Mouse (Mus musculus) MEL (cell line): Measurements from ENCODE around the gene Axl. TPM values are rescaled to one million over a fixed set of nuclear protein-coding genes. Genes with fewer than 3 reads are reported as not detected.

ENCODE experiments used
- DNase-seq: peaks from one replicate; pipeline ENCODE4 v3.0.0; 2011; ENCODE audit warnings: low read depth, low spot score
- H3K27ac ChIP-seq: 2 replicates; pipeline ENCODE4 v1.5.1; 2012; ENCODE audit warnings: low read depth, mild to moderate bottlenecking, control low read depth, low read length, moderate library complexity; ENCODE audit not compliant: control insufficient read depth
- H3K27me3 ChIP-seq, 2 experiments: fragments of 150-350 bp in 1 of 2; sonication (generic) in 1 of 2; 2 replicates each; pipeline ENCODE4 v1.6.1; 2012; ENCODE audit warnings: low read length in 2 of 2, mild to moderate bottlenecking in 2 of 2, improper control_type of control experiment in 1 of 2, moderate library complexity in 1 of 2; ENCODE audit not compliant: insufficient read depth in 2 of 2, control insufficient read depth in 1 of 2
- H3K36me3 ChIP-seq, 2 experiments: 2 replicates each; pipeline ENCODE4 v1.6.1; 2012 to 2014; ENCODE audit warnings: low read length in 2 of 2, improper control_type of control experiment in 1 of 2, inconsistent platforms in 1 of 2, mild to moderate bottlenecking in 1 of 2; ENCODE audit not compliant: insufficient read depth in 2 of 2, control insufficient read depth in 1 of 2
- H3K4me1 ChIP-seq, 2 experiments: fragments of 150-350 bp in 1 of 2; sonication (generic) in 1 of 2; 2 replicates each; pipeline ENCODE4 v1.6.1; 2012; ENCODE audit warnings: low read length in 2 of 2, improper control_type of control experiment in 1 of 2, mild to moderate bottlenecking in 1 of 2; ENCODE audit not compliant: insufficient read depth in 2 of 2, control insufficient read depth in 1 of 2
- H3K4me3 ChIP-seq, 2 experiments: fragments of 150-350 bp in 1 of 2; sonication (generic) in 1 of 2; 2 replicates each; pipeline ENCODE4 v1.5.1; 2012; ENCODE audit warnings: low read depth in 2 of 2, low read length in 2 of 2, mild to moderate bottlenecking in 2 of 2, moderate library complexity in 2 of 2, control low read depth in 1 of 2, improper control_type of control experiment in 1 of 2; ENCODE audit not compliant: control insufficient read depth in 1 of 2, insufficient read depth in 1 of 2
- H3K79me2 ChIP-seq: 2 replicates; pipeline ENCODE4 v1.6.1; 2012; ENCODE audit warnings: mild to moderate bottlenecking, low read length, moderate library complexity; ENCODE audit not compliant: control insufficient read depth, poor library complexity, insufficient read depth
- H3K9ac ChIP-seq: 2 replicates; pipeline ENCODE4 v1.6.1; 2012; ENCODE audit warnings: low read depth, mild to moderate bottlenecking, control low read depth, low read length, moderate library complexity; ENCODE audit not compliant: control insufficient read depth, poor library complexity, severe bottlenecking
- H3K9me3 ChIP-seq: fragments of 150-350 bp; sonication (generic); replicated peaks from 2 replicates; pipeline ENCODE4 v1.6.1; 2012; ENCODE audit warnings: mild to moderate bottlenecking, low read length, improper control_type of control experiment, moderate library complexity; ENCODE audit not compliant: insufficient read depth
- BHLHE40 ChIP-seq: IDR thresholded peaks from 2 replicates; pipeline ENCODE4 v1.6.1; 2012; ENCODE audit warnings: low read depth, mild to moderate bottlenecking, inconsistent platforms, low read length, improper control_type of control experiment, borderline replicate concordance
- CHD2 ChIP-seq: IDR thresholded peaks from 2 replicates; pipeline ENCODE4 v1.6.1; 2011; ENCODE audit warnings: low read length, improper control_type of control experiment
- EP300 ChIP-seq, 2 experiments: IDR thresholded peaks; 2 replicates each; pipeline ENCODE4 v1.6.1; 2011; ENCODE audit warnings: improper control_type of control experiment in 2 of 2, low read length in 2 of 2, low read depth in 1 of 2, mild to moderate bottlenecking in 1 of 2
- ETS1 ChIP-seq: IDR thresholded peaks from 2 replicates; pipeline ENCODE4 v1.6.1; 2012; ENCODE audit warnings: low read depth, mild to moderate bottlenecking, inconsistent platforms, low read length, improper control_type of control experiment, moderate library complexity
- GABPA ChIP-seq: IDR thresholded peaks from 2 replicates; pipeline ENCODE4 v1.6.1; 2012; ENCODE audit warnings: low read depth, mild to moderate bottlenecking, inconsistent platforms, low read length, improper control_type of control experiment, moderate library complexity
- HCFC1 ChIP-seq: IDR thresholded peaks from 2 replicates; pipeline ENCODE4 v1.6.1; 2012; ENCODE audit warnings: low read depth, mild to moderate bottlenecking, inconsistent platforms, low read length, improper control_type of control experiment, moderate library complexity
- JUND ChIP-seq: IDR thresholded peaks from 2 replicates; pipeline ENCODE4 v1.6.1; 2011; ENCODE audit warnings: low read depth, mild to moderate bottlenecking, improper control_type of control experiment, low read length
- MAFK ChIP-seq: IDR thresholded peaks from 2 replicates; pipeline ENCODE4 v1.6.1; 2011; ENCODE audit warnings: low read depth, mild to moderate bottlenecking, low read length, improper control_type of control experiment, borderline replicate concordance
- MAZ ChIP-seq: IDR thresholded peaks from 2 replicates; pipeline ENCODE4 v1.6.1; 2012; ENCODE audit warnings: low read depth, mild to moderate bottlenecking, inconsistent platforms, low read length, improper control_type of control experiment
- MXI1 ChIP-seq: IDR thresholded peaks from 2 replicates; pipeline ENCODE4 v1.6.1; 2011; ENCODE audit warnings: mild to moderate bottlenecking, low read depth, low read length, improper control_type of control experiment
- MYB ChIP-seq: IDR thresholded peaks from 2 replicates; pipeline ENCODE4 v1.6.1; 2011; ENCODE audit warnings: mild to moderate bottlenecking, low read depth, low read length, improper control_type of control experiment
- NELFE ChIP-seq: IDR thresholded peaks from 2 replicates; pipeline ENCODE4 v1.6.1; 2011; ENCODE audit warnings: low read depth, low read length, improper control_type of control experiment
- POLR2A ChIP-seq, 2 experiments: IDR thresholded peaks; 2 replicates each; pipeline ENCODE4 v1.6.1; 2011 to 2012; ENCODE audit warnings: low read length in 2 of 2, mild to moderate bottlenecking in 2 of 2, control low read depth in 1 of 2, improper control_type of control experiment in 1 of 2, low read depth in 1 of 2, moderate library complexity in 1 of 2; ENCODE audit not compliant: control insufficient read depth in 1 of 2, insufficient read depth in 1 of 2, poor library complexity in 1 of 2
- POLR2AphosphoS2 ChIP-seq: IDR thresholded peaks from 2 replicates; pipeline ENCODE4 v1.6.1; 2011; ENCODE audit warnings: low read length, improper control_type of control experiment
- POLR2AphosphoS5 ChIP-seq: IDR thresholded peaks from 2 replicates; pipeline ENCODE4 v1.6.1; 2012; ENCODE audit warnings: low read depth, borderline replicate concordance, mild to moderate bottlenecking, inconsistent platforms, low read length, moderate library complexity, mixed read lengths
- RAD21 ChIP-seq: IDR thresholded peaks from 2 replicates; pipeline ENCODE4 v1.6.1; 2011; ENCODE audit warnings: mild to moderate bottlenecking, low read depth, low read length, improper control_type of control experiment
- SMC3 ChIP-seq: IDR thresholded peaks from 2 replicates; pipeline ENCODE4 v1.6.1; 2011; ENCODE audit warnings: low read depth, low read length, improper control_type of control experiment
- TAL1 ChIP-seq: IDR thresholded peaks from 2 replicates; pipeline ENCODE4 v1.6.1; 2012; ENCODE audit warnings: mild to moderate bottlenecking, inconsistent platforms, low read length, moderate library complexity, mixed read lengths
- TCF12 ChIP-seq: IDR thresholded peaks from 2 replicates; pipeline ENCODE4 v1.6.1; 2014; ENCODE audit warnings: low read depth, mild to moderate bottlenecking, inconsistent platforms, low read length, improper control_type of control experiment, moderate library complexity
- UBTF ChIP-seq: IDR thresholded peaks from 2 replicates; pipeline ENCODE4 v1.6.1; 2012; ENCODE audit warnings: low read depth, mild to moderate bottlenecking, inconsistent platforms, low read length, improper control_type of control experiment, moderate library complexity, borderline replicate concordance; ENCODE audit not compliant: insufficient read depth
- USF1 ChIP-seq: IDR thresholded peaks from 2 replicates; pipeline ENCODE4 v1.6.1; 2014; ENCODE audit warnings: low read depth, mild to moderate bottlenecking, inconsistent platforms, low read length, improper control_type of control experiment, moderate library complexity
- ZC3H11A ChIP-seq: IDR thresholded peaks from 2 replicates; pipeline ENCODE4 v1.6.1; 2012; ENCODE audit warnings: low read depth, mild to moderate bottlenecking, inconsistent platforms, low read length, improper control_type of control experiment
- ZMIZ1 ChIP-seq: IDR thresholded peaks from 2 replicates; pipeline ENCODE4 v1.6.1; 2012; ENCODE audit warnings: low read depth, mild to moderate bottlenecking, inconsistent platforms, low read length, improper control_type of control experiment, moderate library complexity
- polyA plus RNA-seq, 2 experiments: library from polyadenylated mRNA; stranded (reverse) in 1 of 2; unstranded in 1 of 2; fragments of >175 nt in 1 of 2; fragments of >200 nt in 1 of 2; gene quantifications; 2 replicates each; pipeline versions ENCODE4 v1.2.1 to v1.2.4; 2012; ENCODE audit warnings: low replicate concordance in 2 of 2, low read depth in 1 of 2; ENCODE audit not compliant: insufficient read length in 2 of 2, insufficient read depth in 1 of 2, missing spikeins in 1 of 2
- total RNA-seq: library from RNA; depleted of rRNA; stranded (reverse); fragments of 300-350 nt; gene quantifications from 2 replicates; pipeline ENCODE4 v1.2.3, GENCODE M21; 2012

Axl gene
- total and polyA plus RNA-seq, 3 experiments, result 0.19 TPM; not detected in 2

DNA sequence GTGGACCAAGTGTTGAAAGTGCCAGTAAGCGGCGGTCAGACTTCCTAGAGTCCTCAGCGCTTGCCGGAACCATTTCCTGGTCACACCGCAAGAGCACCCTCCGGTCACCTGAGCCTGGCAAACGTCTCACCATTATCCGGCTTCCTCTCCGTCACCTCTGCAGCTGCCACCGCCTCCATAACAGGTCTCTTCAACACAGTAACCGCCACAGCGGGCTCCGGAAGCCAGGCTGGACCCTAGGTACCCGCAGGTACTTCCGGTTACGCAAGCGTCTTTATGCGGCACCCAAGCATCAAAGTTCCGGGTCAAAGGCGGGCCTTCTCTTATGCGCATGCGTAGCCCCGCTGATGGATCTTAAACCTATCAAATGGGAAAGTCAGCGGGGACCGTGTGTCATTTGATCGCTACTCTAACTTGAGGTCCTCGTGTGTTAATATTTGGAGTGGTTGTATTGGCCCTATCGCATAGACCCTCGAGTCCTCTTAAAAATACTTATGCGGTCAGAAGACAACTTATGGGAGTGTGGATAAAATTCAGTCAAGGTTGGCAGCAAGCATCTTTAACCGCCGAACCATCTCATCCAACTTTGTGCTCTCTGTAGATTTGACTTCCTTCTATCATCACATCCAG, 69.6 kb downstream of the Axl start, which contains the start of gene Ccdc97 (continued):
- TF ChIP-seq ETS1 (peak; percentile 50), ZC3H11A (no peak; the same call in 1 of the 2 replicates), EP300 (IDR thresholded peaks at IDR 0.05; ENCODE audit: low read depth in 1 of 2, low read length in 2 of 2) (peak; percentile 37 to 54; a peak in 1 of 4 replicates)
- TF ChIP-seq, all 39 proteins: peak for 28

DNA sequence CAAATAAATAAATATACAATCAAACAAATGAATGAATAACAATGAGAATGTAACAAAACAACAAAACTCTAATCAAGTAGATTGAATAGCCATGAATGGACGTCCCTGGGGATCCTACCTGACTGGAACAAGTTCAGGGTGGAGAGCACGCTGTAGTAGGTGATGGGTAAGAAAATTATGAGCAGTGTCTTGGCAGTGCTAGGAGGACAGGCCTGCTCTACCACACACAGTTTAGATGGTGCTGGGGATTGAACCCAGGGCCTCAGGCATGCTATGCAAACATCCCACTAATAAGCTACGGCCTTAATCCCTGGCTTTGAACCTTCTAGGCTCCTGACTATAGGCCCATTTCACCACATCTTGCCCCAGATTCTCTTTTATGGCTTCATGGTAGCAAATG, 71.0 kb downstream of the Axl start:
- no peak for TF ChIP-seq JUND
- TF ChIP-seq CHD2, result peak; percentile 30; the same call in 1 of the 2 replicates
- TF ChIP-seq ZMIZ1, result peak; percentile 49; the same call in 1 of the 2 replicates
- peak; percentile 17; the same call in 1 of the 2 replicates for TF ChIP-seq SMC3
- TF ChIP-seq POLR2AphosphoS2, result peak; percentile 63; the same call in 1 of the 2 replicates
- TF ChIP-seq TAL1, result no peak
- peak; percentile 29; the same call in 1 of the 2 replicates for TF ChIP-seq POLR2AphosphoS5
- TF ChIP-seq MYB, result 0 out of 2 replicates have a peak, but pooled peaks have one; percentile 0
- no peak for TF ChIP-seq POLR2A (IDR thresholded peaks at IDR 0.05; ENCODE audit: control insufficient read depth in 1 of 2, insufficient read depth in 1 of 2, low read depth in 1 of 2, low read length in 2 of 2, poor library complexity in 1 of 2)
- no peak for TF ChIP-seq GABPA
- Histone ChIP-seq H3K36me3 (peaks cover 3 to 23% of the 10 kb centered on the region in 2 experiments; a peak in 3 of 4 replicates), H3K79me2 (peaks cover 3% of the 10 kb centered on the region; the same call in 1 of the 2 replicates), H3K4me1 (peaks cover 3 to 18% of the 10 kb centered on the region in 2 experiments; a peak in 3 of 4 replicates), H3K27ac (peak overlapping the region; percentile 5; the same call in 1 of the 2 replicates), H3K9ac (peak overlapping the region; percentile 75), H3K9me3 (no peaks in the 10 kb centered on the region), H3K27me3 (no peaks in the 10 kb centered on the region), H3K4me3 (peak overlapping the region; percentile 13 to 93; a peak in 1 of 4 replicates)
- DNase-seq, result peak; percentile 42

DNA sequence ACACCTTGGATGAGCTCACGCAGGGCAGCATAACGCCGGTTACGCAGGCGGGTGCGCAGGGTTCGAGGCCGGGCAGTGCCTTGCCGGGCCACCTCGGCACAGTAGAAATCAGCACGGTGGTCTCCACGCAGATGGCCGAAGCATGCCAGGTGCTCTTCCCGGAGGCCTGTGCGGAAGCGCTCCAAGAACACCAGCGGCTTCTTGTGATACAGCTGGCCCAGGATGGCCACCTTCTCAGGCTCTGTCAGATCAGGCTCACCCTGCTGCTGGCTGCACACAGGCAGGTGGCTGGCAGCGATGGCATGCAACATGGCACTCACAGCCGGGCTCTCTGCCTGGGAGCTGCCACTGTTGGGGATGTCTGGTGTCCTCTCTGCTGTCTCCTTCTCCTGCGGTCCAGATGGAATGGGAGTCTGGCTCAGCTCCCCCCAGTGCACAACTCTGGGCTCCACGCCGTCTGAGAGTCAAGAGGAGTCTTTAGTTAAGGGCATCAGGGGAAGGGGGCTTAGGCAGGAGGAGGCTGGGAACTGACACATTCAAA, 72.7 kb downstream of the Axl start:
- peaks cover 3 to 16% of the 10 kb centered on the region in 2 experiments; a peak in 3 of 4 replicates for H3K4me1 ChIP-seq
- DNase-seq, result no peak
- no peak overlapping the region for H3K4me3 ChIP-seq
- no peaks in the 10 kb centered on the region for H3K27me3 ChIP-seq
- H3K36me3 ChIP-seq, result peaks cover 0 to 11% of the 10 kb centered on the region in 2 experiments; a peak in 2 of 4 replicates
- TF ChIP-seq MAFK, result no peak
- no peak for TF ChIP-seq TCF12
- TF ChIP-seq ZMIZ1, result no peak
- TF ChIP-seq NELFE, result no peak
- TF ChIP-seq ZC3H11A, result no peak
- no peak for TF ChIP-seq MAZ
- no peak for TF ChIP-seq BHLHE40
- TF ChIP-seq USF1, result no peak
- no peak for TF ChIP-seq MXI1
- no peak for TF ChIP-seq UBTF
- no peak for TF ChIP-seq MYB
- no peak for TF ChIP-seq ETS1
- TF ChIP-seq RAD21, result no peak
- TF ChIP-seq HCFC1, result no peak
- no peak; the same call in 1 of the 2 replicates for TF ChIP-seq SMC3
- TF ChIP-seq, all 39 proteins: peak for 0
- Histone ChIP-seq H3K9me3 (no peaks in the 10 kb centered on the region), H3K9ac (no peak overlapping the region), H3K79me2 (peaks cover 3% of the 10 kb centered on the region; the same call in 1 of the 2 replicates), H3K27ac (no peak overlapping the region)
